Mouse (Mus musculus) brain, adult 10 weeks (tissue): ENCODE results near the gene Abhd15. TPM values are rescaled to one million over a fixed set of nuclear protein-coding genes. Genes with fewer than 3 reads are reported as not detected.

Experiments used
- polyA plus RNA-seq: library from polyadenylated mRNA; stranded (reverse); fragments of 350-450 nt; fragmentation: Illumina TruSeq; extraction: RNeasy Lipid Tissue Mini Kit (QIAGEN cat#74804); gene quantifications from one replicate; pipeline ENCODE4 v1.2.3, GENCODE M21; 2015; ENCODE audit warnings: low read depth, low replicate concordance

Gene Abhd15
- polyA plus RNA-seq = 1.1 TPM

GRCm38 (mm10) chr11:77514832-77515636 is at the start of gene Abhd15:
TSS of gene Abhd15 (plus strand) at chr11:77515121.

GRCm38 (mm10) chr11:77489591-77490235 is 25.2 kb upstream of the Abhd15 start, which contains the start of gene Ankrd13b:
TSS of gene Ankrd13b (minus strand) at chr11:77489678.

GRCm38 (mm10) chr11:77493512-77494343 is 21.2 kb upstream of the Abhd15 start, which contains the start of gene Git1:
TSS of gene Git1 (plus strand) at chr11:77493562.

GRCm38 (mm10) chr11:77515637-77516552 is 974 bp downstream of the Abhd15 start, which contains the start of gene Trp53i13:
TSS of gene Trp53i13 (minus strand) at chr11:77515980.

GRCm38 (mm10) chr11:77519043-77519442 is 4.1 kb downstream of the Abhd15 start, which contains the start of gene Gm10392:
TSS of gene Gm10392 (minus strand) at chr11:77519198.

Other genes with a start within 250 kb of the Abhd15 start
- gene Coro6, start 52.7 kb upstream of the Abhd15 start, polyA plus RNA-seq = 43.4 TPM
- gene Ankrd13b, start 25.4 kb upstream of the Abhd15 start, polyA plus RNA-seq = 60.5 TPM
- 228 TPM for gene Git1, start 21.6 kb upstream of the Abhd15 start, polyA plus RNA-seq
- 5.8 TPM for gene Trp53i13, start 859 bp downstream of the Abhd15 start, polyA plus RNA-seq
- gene Gm10392, start 4.1 kb downstream of the Abhd15 start, polyA plus RNA-seq = not detected
- gene Taok1, start 92.7 kb downstream of the Abhd15 start, polyA plus RNA-seq = 33.4 TPM
- 22.1 TPM for gene Nufip2, start 171.0 kb downstream of the Abhd15 start, polyA plus RNA-seq
- not detected for gene Cryba1, start 210.2 kb downstream of the Abhd15 start, polyA plus RNA-seq
- 72.5 TPM for gene Myo18a, start 248.1 kb downstream of the Abhd15 start, polyA plus RNA-seq